Mouse (Mus musculus) thymus, postnatal 10 days (tissue): Measurements from ENCODE around the gene Ncoa6.

Experiments used
- DNase-seq, 2 experiments: peaks; one replicate each; pipeline ENCODE4 v3.0.0; 2021; ENCODE audit warnings: low spot score in 2 of 2

Gene Ncoa6

DNA sequence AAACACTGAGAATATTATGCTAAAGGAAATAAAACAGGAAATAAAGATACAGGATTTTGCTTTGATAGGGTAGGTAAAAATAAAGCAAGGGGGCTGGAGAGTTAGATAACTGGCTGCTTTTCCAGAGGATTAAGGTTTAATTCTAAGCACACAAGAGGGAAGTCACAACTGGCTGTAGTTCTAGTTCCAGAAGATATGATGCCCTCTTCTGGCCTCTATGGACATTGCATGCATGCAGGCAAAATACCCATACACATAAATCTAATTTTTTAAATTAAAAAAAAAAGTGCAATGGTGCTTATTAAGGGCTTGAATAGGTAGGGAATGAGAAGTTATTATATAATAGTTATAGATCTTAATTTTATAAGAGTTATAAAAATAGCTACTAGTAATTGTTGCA, 37.2 kb downstream of the Ncoa6 start:
- peak in 1 of 2 experiments; percentile 19 for DNase-seq

- DNase-seq: no peak
Observed at GRCm38 (mm10) chr2:155420911-155421310, 52.8 kb downstream of the Ncoa6 start.

DNA sequence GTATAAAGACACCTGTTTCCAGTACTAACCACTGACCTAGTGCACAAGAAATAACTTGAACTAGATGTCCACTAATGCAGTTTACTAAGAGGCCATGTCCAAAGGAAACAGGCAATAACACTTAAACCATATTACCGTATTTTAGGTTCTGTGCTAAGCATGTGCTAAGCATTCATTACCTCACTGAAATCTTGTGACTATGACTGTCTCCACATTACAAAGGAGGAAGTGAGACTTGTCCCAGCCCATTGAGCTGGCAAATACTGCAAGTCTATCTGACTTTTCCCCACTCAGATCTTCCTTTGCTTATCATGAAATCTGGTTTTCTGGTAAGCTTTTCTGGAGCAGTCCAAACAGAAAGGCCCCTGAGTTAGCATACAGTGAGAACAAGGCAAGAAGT, 69.1 kb downstream of the Ncoa6 start:
- DNase-seq: no peak

GRCm38 (mm10) chr2:155401926-155402325, 71.8 kb downstream of the Ncoa6 start:
- no peak for DNase-seq

GRCm38 (mm10) chr2:155400276-155400675, 73.4 kb downstream of the Ncoa6 start:
- no peak for DNase-seq

DNA sequence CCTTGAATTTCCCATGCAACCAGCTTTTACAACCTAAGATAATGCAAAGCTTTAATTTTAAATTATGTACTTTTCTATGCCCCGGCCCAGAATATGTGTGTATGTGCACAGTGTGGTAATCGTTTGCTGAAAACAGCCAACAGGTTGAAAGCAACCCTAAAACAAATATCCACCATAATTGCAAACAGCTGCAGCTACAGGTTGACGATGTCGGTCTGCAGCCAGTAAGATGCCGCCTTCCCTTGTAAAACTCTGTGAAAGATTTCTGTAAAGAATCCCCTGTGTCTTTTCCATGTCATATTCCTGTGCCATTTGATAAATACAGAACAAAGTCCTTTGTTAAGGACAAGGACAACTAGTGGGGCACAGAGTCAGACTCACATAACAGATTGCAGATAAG, 79.1 kb downstream of the Ncoa6 start:
- no peak for DNase-seq

GRCm38 (mm10) chr2:155388573-155388972, 85.1 kb downstream of the Ncoa6 start:
- no peak for DNase-seq

- no peak for DNase-seq
Observed at GRCm38 (mm10) chr2:155387052-155387451, 86.6 kb downstream of the Ncoa6 start.

GRCm38 (mm10) chr2:155386534-155386899, 87.2 kb downstream of the Ncoa6 start:
- no peak for DNase-seq

DNA sequence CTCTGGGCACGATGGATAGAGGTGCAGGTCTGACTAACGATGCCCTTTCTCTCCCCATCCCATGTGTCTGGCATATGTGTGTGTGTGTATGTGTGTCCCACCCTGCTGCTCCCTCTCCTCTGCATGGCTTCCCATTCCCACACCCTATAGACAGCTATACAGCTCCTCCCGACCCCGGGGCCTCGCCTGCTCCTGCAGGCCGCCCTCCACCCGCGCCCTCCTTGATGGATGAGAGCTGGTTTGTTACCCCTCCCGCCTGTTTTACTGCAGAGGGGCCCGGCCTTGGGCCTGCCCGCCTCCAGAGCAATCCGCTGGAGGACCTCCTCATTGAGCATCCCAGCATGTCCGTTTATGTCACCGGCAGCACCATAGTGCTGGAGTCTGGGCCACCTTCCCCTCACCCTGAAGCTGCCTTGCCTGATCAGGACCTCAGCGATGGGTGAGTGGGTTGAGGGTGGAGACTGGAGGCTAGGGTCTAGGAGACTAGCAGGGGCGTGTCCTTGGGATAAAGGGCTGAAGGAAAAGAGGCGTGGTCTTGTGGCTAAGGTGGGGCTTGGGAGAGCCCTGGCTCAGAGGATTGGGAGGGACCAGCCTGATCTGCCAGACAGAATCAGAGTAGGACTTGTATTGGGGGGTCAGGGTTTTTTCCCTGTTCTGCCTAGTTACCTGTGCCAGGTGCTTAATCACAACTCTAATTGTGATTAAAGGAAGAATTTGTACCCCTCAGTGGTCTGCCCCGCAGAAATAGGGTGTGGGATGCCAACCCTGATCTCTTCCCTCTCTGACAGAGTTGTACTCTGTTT, 87.8 kb downstream of the Ncoa6 start:
- DNase-seq: no peak

GRCm38 (mm10) chr2:155385090-155385489, 88.6 kb downstream of the Ncoa6 start:
- peak; percentile 65 to 85 for DNase-seq

GRCm38 (mm10) chr2:155382791-155383438, 90.8 kb downstream of the Ncoa6 start:
- no peak for DNase-seq

DNA sequence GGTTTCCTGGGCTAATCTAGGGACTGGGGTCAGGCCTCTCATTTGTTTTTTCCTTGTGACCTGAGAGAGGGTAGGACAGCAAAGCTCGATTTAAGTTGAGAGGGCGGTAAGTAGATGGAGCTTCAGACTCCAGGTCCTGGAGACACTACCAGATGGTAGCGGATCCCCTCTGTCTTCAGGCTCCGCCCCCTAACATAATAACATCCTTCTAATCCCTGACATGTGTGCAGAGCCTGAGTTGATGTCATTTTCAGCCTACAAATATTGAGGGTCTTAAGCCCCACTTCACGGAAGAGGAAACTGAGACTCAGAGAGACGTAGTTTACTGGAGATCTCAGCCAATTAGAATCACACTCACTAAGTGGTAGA, 91.4 kb downstream of the Ncoa6 start:
- no peak for DNase-seq

- DNase-seq: peak; percentile 95 to 97
Observed at GRCm38 (mm10) chr2:155381643-155382331, 91.9 kb downstream of the Ncoa6 start.

DNA sequence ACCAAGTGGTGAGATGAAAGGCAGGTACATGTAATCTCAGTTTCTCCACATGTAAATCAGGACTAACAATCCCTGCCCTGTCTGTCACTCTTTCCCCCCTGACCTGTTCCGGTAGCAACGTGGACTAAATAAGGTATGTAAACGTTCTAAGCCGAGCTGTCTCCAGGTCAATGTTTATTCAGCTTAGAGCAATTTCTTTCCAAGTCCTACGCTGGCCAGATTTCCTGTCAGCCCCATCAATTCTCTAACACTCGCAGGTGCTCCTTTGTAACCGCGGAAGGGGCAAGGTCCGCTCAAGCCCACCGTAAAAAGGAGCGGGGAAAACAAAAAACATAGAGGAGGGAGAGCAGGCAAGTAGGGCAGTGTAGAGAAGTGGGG, 92.6 kb downstream of the Ncoa6 start:
- DNase-seq: no peak

- no peak for DNase-seq
Observed at GRCm38 (mm10) chr2:155380261-155381059, 93.2 kb downstream of the Ncoa6 start, which contains the start of gene Trp53inp2. Gene Trp53inp2 (plus strand): TSS chr2:155381059.

- no peak for DNase-seq
Observed at GRCm38 (mm10) chr2:155376191-155376590, 97.5 kb downstream of the Ncoa6 start.

DNA sequence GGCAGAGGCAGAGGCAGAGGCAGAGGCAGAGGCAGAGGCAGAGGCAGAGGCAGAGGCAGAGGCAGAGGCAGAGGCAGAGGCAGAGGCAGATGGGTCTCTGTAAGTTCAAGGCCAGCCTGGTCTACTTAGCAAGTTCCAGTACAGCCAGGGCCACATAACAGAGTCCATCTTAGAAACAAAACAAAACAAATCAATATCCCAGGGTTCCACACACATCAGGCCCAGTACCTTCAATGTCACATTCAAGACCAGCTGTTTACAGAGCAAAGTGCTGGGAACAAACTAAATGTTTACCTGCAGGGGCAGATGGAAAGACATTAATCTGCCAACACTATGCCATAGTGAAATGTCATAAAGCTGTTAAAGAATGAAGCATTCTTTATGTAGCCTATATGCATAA, 99.2 kb downstream of the Ncoa6 start:
- DNase-seq: no peak

DNA sequence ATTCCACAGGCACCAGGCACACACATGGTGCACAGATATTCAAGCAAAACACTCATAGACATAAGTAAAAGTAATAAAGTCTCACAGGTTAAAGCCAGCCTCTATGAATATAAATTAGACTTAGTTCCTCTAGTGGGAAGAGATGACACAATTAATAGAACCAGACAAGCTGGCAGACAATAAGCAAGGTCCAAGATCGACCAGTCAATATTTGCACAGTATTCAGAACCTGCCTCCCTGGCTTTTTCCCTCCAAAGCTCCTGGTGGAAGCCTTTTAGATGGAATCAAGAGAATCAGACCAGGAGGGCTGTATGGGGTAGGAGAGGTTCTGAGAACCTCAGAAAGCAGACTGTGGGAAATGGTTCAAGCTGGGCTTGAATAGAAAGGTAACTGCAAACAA, 99.8 kb downstream of the Ncoa6 start:
- DNase-seq: no peak

DNA sequence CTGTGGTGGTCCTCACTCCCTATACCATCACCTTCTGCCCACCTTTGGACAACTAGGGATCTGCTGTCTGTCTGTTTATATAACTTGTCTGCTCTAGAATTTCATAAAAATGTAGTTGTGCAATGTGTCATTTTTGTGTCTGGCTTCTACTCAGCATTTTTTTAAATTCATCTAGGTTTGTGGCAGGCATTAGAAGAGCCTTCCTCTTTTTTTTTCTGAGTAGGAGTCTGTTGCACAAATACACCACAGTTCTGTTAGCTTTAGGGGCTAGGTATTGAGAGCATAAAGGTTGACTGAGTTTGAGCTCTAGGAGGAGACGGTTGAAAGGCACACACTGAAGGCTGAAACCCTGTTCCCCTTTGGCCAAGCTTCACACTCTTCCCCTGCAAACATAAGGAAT, 100.4 kb downstream of the Ncoa6 start:
- DNase-seq: no peak

- DNase-seq: no peak
Observed at GRCm38 (mm10) chr2:155372451-155372850, 101.2 kb downstream of the Ncoa6 start.

- DNase-seq: no peak
Observed at GRCm38 (mm10) chr2:155369333-155369883, 104.3 kb downstream of the Ncoa6 start.
